Mouse (Mus musculus): ENCODE measurements at regions not wholly inside any gene's neighbourhood (a gene's known extent, or its start where the extent isn't known, plus 50 kb on each side); places are given as distances from the start of the nearest gene placed in this dataset.
"Not testable (repeated sequence)": the region's sequence is repeated elsewhere in the genome, so short reads cannot be mapped to it uniquely, and the experiment has no call there.

- peak; percentile 70 for DNase-seq
These were observed 83.8 kb downstream of the Fam174a start for GRCm38 (mm10) chr1:95397188-95397587.

- DNase-seq = peak; percentile 11
These were observed 86.3 kb downstream of the Fam174a start for GRCm38 (mm10) chr1:95399764-95400163.

- no peak for DNase-seq
These were observed 108.8 kb downstream of the Fam174a start for GRCm38 (mm10) chr1:95422253-95422652.

GRCm38 (mm10) chr1:95425420-95425819 lies 112.0 kb downstream of the Fam174a start:
- DNase-seq = no peak

GRCm38 (mm10) chr1:95437155-95437554 lies 123.7 kb downstream of the Fam174a start:
- no peak for DNase-seq

- DNase-seq = peak; percentile 6
These were observed 132.1 kb downstream of the Fam174a start for GRCm38 (mm10) chr1:95445541-95445940.

GRCm38 (mm10) chr1:95448962-95449558 lies 135.6 kb downstream of the Fam174a start:
- DNase-seq = no peak

GRCm38 (mm10) chr1:95450920-95451332 lies 137.5 kb downstream of the Fam174a start:
- DNase-seq = peak; percentile 26

GRCm38 (mm10) chr1:95451755-95452154 lies 138.3 kb downstream of the Fam174a start:
- peak; percentile 49 for DNase-seq

- DNase-seq = no peak
These were observed 140.8 kb downstream of the Fam174a start for GRCm38 (mm10) chr1:95454246-95454645.

- DNase-seq = no peak
These were observed 145.9 kb downstream of the Fam174a start for GRCm38 (mm10) chr1:95459355-95459754.

- DNase-seq = no peak
These were observed 154.7 kb downstream of the Fam174a start for GRCm38 (mm10) chr1:95468095-95468494.

GRCm38 (mm10) chr1:95468772-95469171 lies 155.3 kb downstream of the Fam174a start:
- no peak for DNase-seq

- no peak for DNase-seq
These were observed 157.1 kb downstream of the Fam174a start for GRCm38 (mm10) chr1:95470491-95470890.

GRCm38 (mm10) chr1:95493004-95493403 lies 174.4 kb downstream of the St8sia4 start:
- no peak for DNase-seq

- not testable (repeated sequence) for DNase-seq
These were observed 166.7 kb downstream of the St8sia4 start for GRCm38 (mm10) chr1:95500671-95501070.

- DNase-seq = no peak
These were observed 158.7 kb downstream of the St8sia4 start for GRCm38 (mm10) chr1:95508718-95509117.

GRCm38 (mm10) chr1:95528726-95529125 lies 138.6 kb downstream of the St8sia4 start:
- peak; percentile 18 for DNase-seq

GRCm38 (mm10) chr1:95531017-95531416 lies 136.4 kb downstream of the St8sia4 start:
- DNase-seq = no peak
